Mouse (Mus musculus) lung, postnatal 10 days (tissue): ENCODE data around the gene E2f3.
A peak's percentile ranks its signal among the peaks of the same experiment; 100 is the strongest.

ENCODE experiments used
- DNase-seq: peaks from one replicate; pipeline ENCODE4 v3.0.0; 2021

E2f3 gene

GRCm38 (mm10) chr13:29977358-29977757, 8.5 kb downstream of the E2f3 start:
- no peak for DNase-seq

DNA sequence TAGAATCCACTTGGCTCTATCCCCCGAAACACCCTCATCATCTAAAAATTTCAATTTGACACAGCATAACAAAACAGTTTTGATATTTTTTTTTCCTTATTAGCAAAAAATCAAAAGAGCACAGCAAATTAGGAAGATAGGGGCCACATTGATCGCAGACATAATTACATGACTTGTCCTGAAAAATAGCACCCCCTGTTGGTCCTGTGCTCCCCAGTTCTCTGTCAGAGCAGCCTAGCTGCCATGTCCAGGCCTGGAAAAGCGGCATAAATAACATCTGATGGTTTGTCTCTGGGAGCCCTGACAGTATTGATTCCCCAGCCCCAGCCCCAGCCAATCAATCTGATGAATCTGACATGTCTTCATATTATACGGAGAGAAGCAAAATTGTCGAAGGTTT, 11.8 kb downstream of the E2f3 start:
- DNase-seq: peak; percentile 30

- DNase-seq: no peak
These were observed 12.3 kb downstream of the E2f3 start for GRCm38 (mm10) chr13:29973610-29974009.

DNA sequence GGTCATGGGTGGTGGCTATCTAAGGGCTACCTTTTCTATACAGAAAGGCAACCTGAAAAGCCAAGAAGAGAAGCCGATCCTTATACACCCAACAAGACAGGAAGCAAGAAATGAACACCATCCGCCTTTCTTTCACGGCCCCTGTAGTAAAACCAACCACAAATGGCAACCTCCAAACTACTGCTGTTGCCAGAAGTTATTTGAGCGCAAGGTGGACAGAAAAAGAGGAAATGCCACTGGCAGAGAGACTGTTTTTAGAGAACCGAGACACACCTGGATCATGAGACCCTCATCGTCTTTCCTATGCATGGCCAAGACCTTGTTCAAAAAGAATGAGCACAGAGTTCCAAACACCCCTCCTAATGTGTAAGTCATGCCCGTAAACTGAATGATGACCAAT, 15.5 kb downstream of the E2f3 start:
- no peak for DNase-seq

GRCm38 (mm10) chr13:29968636-29969035, 17.2 kb downstream of the E2f3 start:
- DNase-seq: no peak

DNA sequence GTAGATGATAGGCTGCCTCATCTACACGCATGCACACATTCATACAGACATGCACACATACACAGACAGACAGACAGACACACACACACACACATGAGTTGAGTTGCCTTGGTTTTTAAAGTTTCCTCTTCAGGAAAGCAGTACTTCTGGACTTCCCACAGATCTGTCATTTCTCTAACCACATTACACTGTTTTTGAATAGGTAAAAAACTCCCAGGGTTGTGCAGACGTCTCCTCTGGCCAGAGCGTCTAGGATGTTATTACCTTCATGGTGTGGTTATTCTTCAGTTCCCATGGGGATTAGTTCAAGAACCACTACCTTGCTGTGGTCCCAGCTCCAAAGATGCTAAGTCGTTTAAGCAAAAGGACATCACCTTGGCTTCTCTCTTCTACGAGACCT, 18.5 kb downstream of the E2f3 start:
- no peak for DNase-seq

DNA sequence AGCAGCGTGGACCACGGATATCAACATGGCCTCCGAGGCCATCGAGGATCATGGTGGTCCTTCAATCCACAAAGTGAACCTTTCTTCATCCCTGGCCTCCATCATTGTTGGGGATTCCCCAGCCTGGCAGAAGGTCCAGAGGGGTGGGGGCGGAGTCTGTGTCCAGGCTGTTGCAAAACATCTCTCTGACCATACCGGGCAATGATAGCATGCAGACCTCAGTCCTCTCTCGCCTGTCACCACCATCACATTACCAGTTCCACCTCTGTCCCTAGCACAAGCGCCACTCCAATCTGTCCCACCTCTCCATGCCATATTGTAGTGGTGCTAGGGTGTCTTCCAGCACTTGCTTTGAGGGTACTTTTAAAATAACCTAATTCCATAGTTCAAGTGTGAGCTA, 18.9 kb downstream of the E2f3 start:
- DNase-seq: no peak

GRCm38 (mm10) chr13:29964087-29964486, 21.8 kb downstream of the E2f3 start:
- DNase-seq: no peak

DNA sequence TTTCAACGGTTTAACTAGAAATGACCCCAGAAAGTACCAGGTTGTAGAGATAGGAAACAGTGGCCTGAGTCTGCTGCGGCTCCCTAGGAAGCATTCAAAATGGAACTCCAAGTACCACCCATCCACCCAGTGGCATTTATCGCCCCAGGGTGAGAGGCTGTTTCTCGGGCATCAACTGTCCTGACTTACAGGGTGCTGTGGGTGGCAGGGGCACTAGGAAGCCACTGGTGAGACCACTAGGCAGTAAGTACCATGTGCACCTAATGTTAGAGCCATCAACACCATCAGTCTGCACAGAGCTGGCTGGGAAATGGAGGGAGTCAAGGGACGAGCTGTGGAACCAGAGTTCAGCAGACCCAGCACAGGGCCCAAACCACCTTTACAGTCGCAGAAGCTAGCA, 25.4 kb downstream of the E2f3 start:
- no peak for DNase-seq

GRCm38 (mm10) chr13:29957731-29958254, 28.1 kb downstream of the E2f3 start:
- DNase-seq: peak; percentile 38

- no peak for DNase-seq
These were observed 28.9 kb downstream of the E2f3 start for GRCm38 (mm10) chr13:29956821-29957421.

DNA sequence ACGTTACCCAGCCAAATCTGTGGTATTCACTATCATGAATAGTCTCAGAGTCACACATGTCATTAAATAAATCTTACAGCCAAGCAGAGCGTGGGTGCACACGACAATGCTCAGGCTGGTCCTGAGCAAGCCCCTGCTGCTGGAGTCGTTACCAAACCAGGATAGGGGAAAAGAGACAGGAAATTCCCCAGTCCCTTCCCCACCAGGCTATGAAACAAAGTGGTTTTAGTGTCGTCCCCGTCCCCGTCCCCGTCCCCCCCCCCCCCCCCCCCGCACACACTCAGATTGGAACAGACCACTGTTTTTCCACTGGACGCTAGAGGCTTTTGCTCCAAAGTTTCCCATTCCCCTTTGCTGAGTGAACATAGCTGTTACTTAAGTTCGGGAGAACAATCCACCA, 30.6 kb downstream of the E2f3 start:
- DNase-seq: no peak

DNA sequence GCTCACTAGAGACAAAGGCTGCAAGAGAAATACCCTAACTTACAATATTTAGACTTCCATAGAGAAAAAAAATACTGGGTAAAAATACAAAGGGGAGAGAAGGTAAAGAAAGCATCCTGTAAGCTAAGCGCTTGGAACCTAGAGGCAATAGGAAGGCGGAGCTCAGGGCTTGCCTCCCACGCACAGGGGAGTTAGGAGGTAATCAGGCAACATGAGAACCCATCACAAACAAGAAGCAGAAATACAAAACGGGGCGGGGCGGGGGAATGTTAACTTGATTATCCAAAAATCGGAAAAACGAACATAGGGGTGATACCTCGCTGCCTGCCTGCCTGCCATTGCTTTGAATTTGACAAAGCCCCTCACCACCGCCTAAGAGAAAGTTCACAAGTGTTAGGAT, 31.1 kb downstream of the E2f3 start:
- no peak for DNase-seq

- no peak for DNase-seq
These were observed 32.3 kb downstream of the E2f3 start for GRCm38 (mm10) chr13:29953417-29954045.

DNA sequence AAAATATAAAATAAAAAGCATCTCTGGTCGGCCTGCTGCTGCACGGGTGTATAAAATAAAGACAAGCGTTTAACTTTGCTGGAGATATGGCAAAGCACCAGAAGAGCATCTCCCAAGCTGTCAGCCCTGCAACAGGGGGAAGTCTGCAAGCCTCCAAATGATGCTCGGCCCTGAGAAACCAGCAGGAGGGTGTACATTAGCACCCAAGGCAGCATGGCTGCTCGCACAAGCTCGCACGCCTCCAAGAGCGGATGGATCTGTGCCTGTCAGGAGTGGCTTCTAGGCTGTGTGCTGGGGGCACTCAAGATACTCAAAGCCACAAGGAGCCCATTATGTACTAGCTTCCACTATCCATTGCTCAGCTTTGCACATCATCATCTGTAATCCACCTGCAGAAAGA, 39.8 kb downstream of the E2f3 start:
- no peak for DNase-seq

DNA sequence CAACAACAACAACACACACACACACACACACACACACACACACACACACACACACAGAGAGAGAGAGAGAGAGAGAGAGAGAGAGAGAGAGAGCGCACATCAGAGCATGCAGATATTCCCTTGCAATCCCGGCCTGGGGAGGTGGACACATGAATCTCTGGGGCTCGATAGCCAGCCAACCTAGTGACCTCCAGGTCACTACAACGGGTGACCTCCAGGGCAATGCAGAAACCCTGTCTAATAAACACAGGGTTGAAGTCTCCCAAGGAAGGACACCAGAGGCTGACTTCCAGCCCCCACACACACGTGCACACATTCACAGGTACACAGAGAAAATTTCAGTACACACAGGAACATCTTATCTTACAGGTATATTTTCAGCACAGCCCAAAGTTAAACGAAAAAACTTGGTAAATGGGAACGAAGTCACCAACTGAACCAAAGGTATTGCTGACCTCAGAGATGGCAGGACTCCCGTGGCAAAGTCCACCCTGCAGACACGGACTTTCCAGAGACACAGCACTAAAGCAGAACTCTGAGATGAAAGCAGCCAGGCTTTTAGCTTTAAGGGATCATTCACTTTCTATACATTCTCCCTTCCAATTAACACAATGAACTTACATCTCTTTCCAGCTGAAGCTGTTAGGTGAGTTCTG, 40.8 kb downstream of the E2f3 start:
- DNase-seq: no peak

DNA sequence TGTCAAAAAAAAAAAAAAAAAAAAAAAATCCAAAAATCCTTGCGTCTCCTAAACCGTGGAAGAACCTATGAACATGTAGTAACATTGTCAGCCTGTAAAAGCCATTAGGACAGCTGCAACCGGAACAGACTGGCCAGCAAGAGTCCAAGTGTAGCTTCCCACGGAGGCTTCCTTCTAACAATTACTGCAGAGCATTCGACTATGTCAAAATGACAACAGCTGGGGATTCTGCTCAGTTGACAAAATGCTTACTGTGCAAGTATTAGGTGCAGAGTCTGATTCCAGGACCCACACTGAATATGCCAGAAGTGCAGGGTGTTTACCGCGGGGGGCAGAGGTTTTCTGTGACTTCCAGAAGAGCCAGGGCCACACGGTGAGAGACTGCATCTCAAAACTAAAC, 41.4 kb downstream of the E2f3 start:
- peak; percentile 5 for DNase-seq

DNA sequence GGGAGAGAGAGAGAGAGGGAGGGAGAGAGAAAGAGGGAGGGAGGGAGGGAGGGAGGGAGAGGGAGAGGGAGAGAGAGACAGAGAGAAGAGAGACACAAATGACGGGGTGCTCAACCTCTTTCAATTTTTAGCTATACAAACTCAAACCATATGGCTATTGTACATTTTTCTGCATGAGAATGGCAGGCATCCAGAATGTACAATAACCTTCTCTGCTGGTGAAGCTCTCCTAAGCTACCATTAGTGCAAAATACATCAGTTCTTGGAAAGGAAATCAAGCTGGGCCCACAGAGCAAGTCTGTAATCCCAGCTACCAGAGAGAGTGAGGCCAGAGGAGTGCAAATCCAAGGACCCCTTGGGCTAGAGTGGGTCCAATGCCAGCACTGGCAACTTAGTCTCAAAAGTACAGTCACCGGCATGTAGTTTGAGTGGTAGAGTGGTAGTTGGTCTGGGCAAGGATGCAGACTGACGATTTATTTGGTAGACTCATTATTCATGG, 42.3 kb downstream of the E2f3 start:
- no peak for DNase-seq

DNA sequence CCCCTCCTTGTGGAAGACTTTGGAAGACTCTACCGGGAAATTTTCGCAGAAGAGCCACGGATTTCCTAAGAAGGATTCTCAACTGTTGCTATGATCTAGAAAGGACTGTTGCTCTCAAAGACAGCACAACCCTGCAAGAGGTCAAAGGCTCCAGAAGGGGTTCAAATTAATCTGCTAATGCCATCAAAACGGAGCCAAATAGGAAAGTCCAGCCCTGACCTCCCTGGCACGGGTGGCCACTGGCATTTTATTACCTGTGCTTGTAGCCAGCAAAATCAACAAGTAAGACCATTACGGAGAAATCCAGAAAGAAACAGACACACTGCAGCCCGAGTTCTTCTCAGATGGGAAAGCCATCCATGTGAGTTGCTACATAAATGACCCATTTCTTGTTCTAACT, 45.8 kb downstream of the E2f3 start:
- no peak for DNase-seq

GRCm38 (mm10) chr13:29939399-29939798, 46.5 kb downstream of the E2f3 start:
- no peak for DNase-seq

DNA sequence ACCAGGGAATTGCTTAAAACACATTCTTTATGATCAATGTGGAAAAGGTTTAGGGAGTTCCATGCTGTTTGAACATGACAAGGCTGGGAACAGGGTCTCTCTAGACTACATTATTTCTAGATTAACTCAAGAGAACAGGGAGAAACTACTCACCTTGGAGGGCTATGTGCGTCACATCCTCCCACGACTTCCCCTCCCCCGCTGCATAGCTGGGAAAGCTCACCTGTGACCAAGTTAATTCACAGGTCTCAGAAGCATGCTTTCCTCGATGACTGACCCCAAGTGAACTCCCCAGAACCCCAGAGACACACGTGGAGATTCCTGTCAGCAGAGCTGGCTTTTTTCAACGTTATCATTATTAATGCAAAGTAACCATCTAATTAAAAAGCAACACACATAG, 47.1 kb downstream of the E2f3 start:
- no peak for DNase-seq

- DNase-seq: no peak
These were observed 59.7 kb downstream of the E2f3 start for GRCm38 (mm10) chr13:29926168-29926567.

- peak; percentile 58 for DNase-seq
These were observed 66.0 kb downstream of the E2f3 start for GRCm38 (mm10) chr13:29919841-29920240.

GRCm38 (mm10) chr13:29916561-29916960, 69.3 kb downstream of the E2f3 start:
- DNase-seq: no peak
